Mouse (Mus musculus) megakaryocyte, embryonic 14.5 days (primary cell): ENCODE measurements around the gene Thtpa. TPM values are rescaled to one million over a fixed set of nuclear protein-coding genes. Genes with fewer than 3 reads are reported as not detected.

Experiments
- H3K27me3 ChIP-seq: replicated peaks from 2 replicates; pipeline ENCODE3; 2012; ENCODE audit warnings: inconsistent platforms
- H3K36me3 ChIP-seq: replicated peaks from 2 replicates; pipeline ENCODE3; 2012; ENCODE audit warnings: low read length, inconsistent platforms, mixed read lengths
- H3K4me1 ChIP-seq: 2 replicates; pipeline ENCODE4 v1.6.1; 2012; ENCODE audit warnings: inconsistent platforms
- H3K4me3 ChIP-seq: replicated peaks from 2 replicates; pipeline ENCODE3; 2012; ENCODE audit warnings: moderate library complexity, mild to moderate bottlenecking, inconsistent platforms
- H3K9me3 ChIP-seq: 2 replicates; pipeline ENCODE4 v1.6.1; 2012; ENCODE audit warnings: inconsistent platforms
- FLI1 ChIP-seq: IDR thresholded peaks from 2 replicates; pipeline ENCODE4 v1.6.1; 2012; ENCODE audit warnings: low read length, inconsistent platforms, mixed read lengths
- GATA1 ChIP-seq: IDR thresholded peaks from 3 replicates; pipeline ENCODE4 v1.6.1; 2012; ENCODE audit warnings: mixed read lengths, low read length, inconsistent platforms, borderline replicate concordance
- polyA plus RNA-seq: library from polyadenylated mRNA; stranded (reverse); fragments of >175 nt; gene quantifications from 2 replicates; pipeline ENCODE4 v1.2.3, GENCODE M21; 2012; ENCODE audit warnings: low replicate concordance; ENCODE audit not compliant: insufficient read depth

The Thtpa gene
- polyA plus RNA-seq, 1 experiment: 2.4 TPM

DNA sequence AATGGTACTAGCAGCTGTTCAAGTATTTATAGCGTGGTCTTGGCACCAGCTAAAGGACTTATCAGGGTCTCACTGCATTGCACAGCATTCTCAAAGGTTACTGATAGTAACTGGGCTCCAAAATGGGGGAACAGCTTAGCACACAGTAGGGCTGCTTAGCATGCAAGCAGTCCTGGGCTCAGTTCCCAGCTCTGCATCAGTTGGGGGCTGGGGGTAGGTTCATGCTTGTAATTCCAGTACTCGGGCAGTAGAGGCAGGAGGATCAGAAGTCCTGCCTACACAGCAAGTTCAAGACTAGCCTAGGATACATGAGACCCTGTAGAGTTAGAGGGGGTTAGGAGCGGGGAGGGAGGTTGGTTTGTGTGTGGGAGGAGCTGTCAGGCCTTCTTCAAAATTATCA lies 17.6 kb upstream of the Thtpa start:
- Histone ChIP-seq H3K27me3 (peaks cover 40% of the 10 kb centered on the region), H3K9me3 (no peaks in the 10 kb centered on the region), H3K36me3 (peaks cover 32% of the 10 kb centered on the region), H3K4me3 (no peak overlapping the region), H3K4me1 (peaks cover 31% of the 10 kb centered on the region)
- TF ChIP-seq GATA1: no peak
- no peak for TF ChIP-seq FLI1

- peaks cover 24% of the 10 kb centered on the region for H3K36me3 ChIP-seq
- H3K4me3 ChIP-seq: no peak overlapping the region
Measured at GRCm38 (mm10) chr14:55077481-55078365, 16.9 kb upstream of the Thtpa start.

DNA sequence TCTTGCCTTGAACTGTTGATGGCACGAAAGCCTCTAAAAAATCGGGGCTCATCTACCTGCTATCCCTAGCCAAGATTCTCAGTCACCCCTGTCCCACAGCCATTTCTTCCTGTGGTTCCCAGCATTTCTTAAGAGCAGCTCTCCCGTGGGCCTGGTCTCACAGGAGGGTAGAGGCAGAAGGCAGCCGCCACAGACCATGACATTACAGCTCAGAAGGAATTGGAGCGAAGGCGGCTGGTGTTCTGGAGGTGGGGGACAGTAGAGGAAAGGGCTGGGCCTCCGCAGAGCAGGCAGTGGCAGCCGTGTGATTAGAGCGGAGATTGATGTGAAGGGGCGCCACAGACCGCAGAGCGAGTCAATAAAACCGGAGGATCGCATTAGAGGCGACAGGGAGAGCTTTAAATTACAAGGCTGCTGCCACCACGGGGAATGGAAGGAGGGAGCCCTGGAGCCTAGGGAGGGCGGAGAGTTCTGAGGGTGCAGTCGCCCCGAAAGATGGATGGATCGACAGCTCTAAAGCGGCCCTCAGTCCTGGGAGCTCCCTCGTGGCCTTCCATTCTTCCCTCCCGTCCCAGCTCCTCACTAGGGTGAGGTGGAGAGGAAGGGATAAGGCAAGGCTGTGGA lies 16.1 kb upstream of the Thtpa start:
- TF ChIP-seq GATA1 (no peak), FLI1 (no peak)
- peaks cover 16% of the 10 kb centered on the region for H3K36me3 ChIP-seq
- peaks cover 31% of the 10 kb centered on the region for H3K27me3 ChIP-seq
- H3K4me1 ChIP-seq: peaks cover 31% of the 10 kb centered on the region
- no peaks in the 10 kb centered on the region for H3K9me3 ChIP-seq
- H3K4me3 ChIP-seq: peak overlapping the region; percentile 84

More at GRCm38 (mm10) chr14:55077481-55078365, 16.9 kb upstream of the Thtpa start:
- H3K9me3 ChIP-seq: no peaks in the 10 kb centered on the region
- H3K4me1 ChIP-seq: peaks cover 31% of the 10 kb centered on the region
- TF ChIP-seq FLI1 (no peak), GATA1 (no peak)
- H3K27me3 ChIP-seq: peaks cover 33% of the 10 kb centered on the region

- Histone ChIP-seq H3K9me3 (no peaks in the 10 kb centered on the region), H3K4me1 (peaks cover 31% of the 10 kb centered on the region), H3K4me3 (peak overlapping the region; percentile 84), H3K27me3 (peaks cover 31% of the 10 kb centered on the region), H3K36me3 (peaks cover 7% of the 10 kb centered on the region)
- 0 out of 3 replicates have a peak, but pooled peaks have one; percentile 38 for TF ChIP-seq GATA1
- TF ChIP-seq FLI1: no peak
Measured at GRCm38 (mm10) chr14:55079214-55079970, 15.2 kb upstream of the Thtpa start.

GRCm38 (mm10) chr14:55081105-55081504 lies 13.5 kb upstream of the Thtpa start:
- TF ChIP-seq FLI1: no peak
- TF ChIP-seq GATA1: no peak
- Histone ChIP-seq H3K9me3 (no peaks in the 10 kb centered on the region), H3K36me3 (no peaks in the 10 kb centered on the region)

DNA sequence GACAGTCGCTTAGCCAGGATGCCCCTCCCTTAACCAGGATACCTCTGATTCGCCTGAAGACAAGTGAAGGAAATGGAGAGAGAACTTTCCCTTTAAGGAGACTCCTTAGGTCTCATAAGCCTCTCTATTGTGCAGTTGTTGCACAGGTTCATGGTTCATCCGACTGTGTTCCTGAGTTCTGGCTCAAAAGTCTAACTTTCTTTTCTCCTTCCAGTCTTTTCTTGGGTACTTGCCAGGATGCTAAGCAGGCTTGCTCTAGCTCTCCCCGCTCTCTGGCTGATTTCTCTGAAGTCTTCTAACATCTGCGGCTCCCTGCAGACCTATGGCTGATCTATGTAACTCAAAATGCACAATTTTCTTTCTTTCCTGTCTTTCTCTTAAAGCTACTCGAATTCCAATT lies 11.1 kb upstream of the Thtpa start:
- TF ChIP-seq GATA1 (no peak), FLI1 (no peak)

More at GRCm38 (mm10) chr14:55081105-55081504, 13.5 kb upstream of the Thtpa start:
- no peak overlapping the region for H3K4me3 ChIP-seq
- peaks cover 43% of the 10 kb centered on the region for H3K4me1 ChIP-seq
- H3K27me3 ChIP-seq: peaks cover 22% of the 10 kb centered on the region

DNA sequence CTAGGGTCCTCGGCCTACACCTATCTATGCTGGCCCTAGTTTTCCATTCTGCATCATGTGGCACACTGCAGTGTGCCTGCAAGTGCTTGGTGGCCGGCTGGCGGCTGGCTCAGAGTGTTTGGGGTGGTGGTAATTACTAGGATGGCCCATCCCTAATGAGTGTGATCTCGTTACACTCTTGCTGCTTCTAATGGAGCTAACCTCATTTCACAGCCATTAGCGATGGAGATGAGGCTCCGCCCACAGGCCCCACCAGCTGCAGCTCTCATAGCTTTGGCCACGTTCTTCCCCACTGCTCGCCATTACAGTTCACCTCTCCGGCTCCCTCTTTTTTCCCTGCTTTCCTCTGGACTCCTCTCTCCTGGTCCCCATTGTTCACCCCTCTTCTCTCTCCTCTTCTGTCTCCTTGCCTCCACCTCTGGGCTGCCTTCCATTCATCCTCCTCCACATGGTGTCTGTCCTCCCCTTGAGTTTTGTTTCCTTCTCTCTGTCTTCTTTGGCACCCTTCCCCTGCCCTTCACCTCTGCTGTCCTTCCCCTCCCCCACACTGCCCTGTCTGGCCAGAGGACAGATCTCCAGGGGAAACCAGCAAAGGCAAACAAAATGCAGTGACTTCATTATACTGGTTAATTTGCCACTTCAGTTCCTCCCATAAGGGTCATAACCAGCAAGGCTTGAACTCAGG lies 9.1 kb upstream of the Thtpa start:
- Histone ChIP-seq H3K4me3 (no peak overlapping the region), H3K27me3 (no peaks in the 10 kb centered on the region), H3K36me3 (no peaks in the 10 kb centered on the region), H3K9me3 (no peaks in the 10 kb centered on the region), H3K4me1 (peaks cover 56% of the 10 kb centered on the region)
- TF ChIP-seq FLI1 (no peak), GATA1 (no peak)

More for the DNA sequence above, 11.1 kb upstream of the Thtpa start:
- Histone ChIP-seq H3K9me3 (no peaks in the 10 kb centered on the region), H3K36me3 (no peaks in the 10 kb centered on the region), H3K4me3 (no peak overlapping the region), H3K27me3 (peaks cover 5% of the 10 kb centered on the region), H3K4me1 (peaks cover 52% of the 10 kb centered on the region)

GRCm38 (mm10) chr14:55086009-55086514 lies 8.5 kb upstream of the Thtpa start:
- Histone ChIP-seq H3K4me3 (no peak overlapping the region), H3K9me3 (no peaks in the 10 kb centered on the region), H3K27me3 (no peaks in the 10 kb centered on the region), H3K4me1 (peaks cover 61% of the 10 kb centered on the region), H3K36me3 (no peaks in the 10 kb centered on the region)
- TF ChIP-seq GATA1: no peak

DNA sequence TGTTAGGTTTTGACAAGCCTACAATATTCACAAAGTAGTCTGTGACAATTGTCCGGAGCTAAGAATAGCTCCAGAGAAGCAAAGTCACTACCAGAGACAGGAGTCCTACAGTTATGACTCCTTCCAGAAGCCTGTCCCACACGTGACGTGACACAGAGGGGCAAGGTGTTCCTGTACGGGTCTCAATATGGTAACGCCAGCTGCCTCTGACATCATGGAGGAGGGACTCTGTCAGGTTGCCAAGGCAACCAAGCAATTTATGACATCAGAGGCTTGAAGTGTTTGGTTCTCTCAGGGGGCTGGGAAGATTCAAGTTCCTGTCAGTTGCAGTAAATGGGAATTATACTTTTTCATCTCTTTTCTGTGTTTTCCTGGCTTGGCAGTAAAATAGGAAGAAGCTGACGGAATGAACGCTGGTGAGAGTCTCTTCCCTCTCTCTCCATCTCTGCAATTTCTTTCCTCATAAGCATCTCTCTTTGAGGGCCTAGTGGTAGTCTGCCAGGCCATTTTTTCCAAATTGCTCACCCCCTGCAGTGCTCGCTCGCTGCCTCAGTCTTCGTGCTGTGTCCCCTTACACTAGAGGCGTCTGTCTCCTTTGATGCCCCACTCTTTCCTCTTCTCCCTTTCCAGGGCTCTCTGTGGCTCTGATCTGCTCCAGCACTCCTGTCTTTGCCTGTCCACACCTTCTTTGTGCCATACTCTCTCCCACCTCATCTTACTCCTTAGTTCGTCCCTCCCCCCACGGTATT lies 5.2 kb upstream of the Thtpa start:
- no peaks in the 10 kb centered on the region for H3K27me3 ChIP-seq
- no peaks in the 10 kb centered on the region for H3K9me3 ChIP-seq
- TF ChIP-seq FLI1 (no peak), GATA1 (no peak)
- peak overlapping the region; percentile 70 for H3K4me3 ChIP-seq
- H3K4me1 ChIP-seq: peaks cover 82% of the 10 kb centered on the region
- no peaks in the 10 kb centered on the region for H3K36me3 ChIP-seq
